Mouse (Mus musculus) liver, adult 2 months (tissue): ENCODE measurements around the gene Stxbp3. TPM values are rescaled to one million over a fixed set of nuclear protein-coding genes. Genes with fewer than 3 reads are reported as not detected.

ENCODE experiments used
- DNase-seq: peaks from one replicate; pipeline ENCODE4 v3.0.0-alpha.2; 2011; ENCODE audit warnings: low read depth, low spot score; ENCODE audit errors: extremely low read depth
- H3K27ac ChIP-seq: fragments of 200-500 bp; replicated peaks from 2 replicates; pipeline ENCODE4 v1.5.1; 2012; ENCODE audit warnings: low read depth, mild to moderate bottlenecking, control low read depth, inconsistent platforms, low read length; ENCODE audit not compliant: insufficient read depth
- H3K27me3 ChIP-seq: fragments of 200-500 bp; 2 replicates; pipeline ENCODE4 v1.6.1; 2012; ENCODE audit warnings: mild to moderate bottlenecking, moderate library complexity, low read length, inconsistent platforms; ENCODE audit not compliant: control insufficient read depth, insufficient read depth
- H3K36me3 ChIP-seq: fragments of 200-500 bp; 2 replicates; pipeline ENCODE4 v1.6.1; 2012; ENCODE audit warnings: low read length, inconsistent platforms; ENCODE audit not compliant: control insufficient read depth, insufficient read depth
- H3K4me1 ChIP-seq: fragments of 200-500 bp; 2 replicates; pipeline ENCODE4 v1.6.1; 2011; ENCODE audit warnings: low read length; ENCODE audit not compliant: control insufficient read depth, insufficient read depth
- H3K4me3 ChIP-seq: fragments of 200-500 bp; 2 replicates; pipeline ENCODE4 v1.5.1; 2011; ENCODE audit warnings: low read depth, mild to moderate bottlenecking, control low read depth, low read length, moderate library complexity; ENCODE audit not compliant: insufficient read depth
- H3K79me2 ChIP-seq: fragments of 200-500 bp; 2 replicates; pipeline ENCODE4 v1.6.1; 2012; ENCODE audit warnings: inconsistent platforms, mild to moderate bottlenecking, low read length, moderate library complexity; ENCODE audit not compliant: control insufficient read depth, insufficient read depth
- H3K9ac ChIP-seq: fragments of 200-500 bp; 2 replicates; pipeline ENCODE4 v1.6.1; 2012; ENCODE audit warnings: low read depth, mild to moderate bottlenecking, control low read depth, inconsistent platforms, low read length
- CTCF ChIP-seq: fragments of 200-500 bp; IDR thresholded peaks from 2 replicates; pipeline ENCODE4 v1.5.1; 2011; ENCODE audit warnings: low read depth, low read length, control low read depth
- POLR2A ChIP-seq: fragments of 200-500 bp; IDR thresholded peaks from 2 replicates; pipeline ENCODE4 v1.6.1; 2011; ENCODE audit warnings: low read length, control low read depth; ENCODE audit not compliant: insufficient read depth; ENCODE audit errors: extremely low read depth
- WGBS: fragments of 180-500 bp; shearing (Covaris S2); methylation state at CpG from one replicate; pipeline ENCODE4 v1.1.7; 2018; 5-methylcytosine and 5-hydroxymethylcytosine counted together
- polyA plus RNA-seq: library from polyadenylated mRNA; depleted of rRNA; stranded (reverse); fragments of >200 nt; gene quantifications from 2 replicates; pipeline ENCODE4 v1.2.3, GENCODE M21; 2012
- total RNA-seq: library from RNA; depleted of rRNA; stranded (reverse); fragments of >200 nt; gene quantifications from 2 replicates; pipeline ENCODE4 v1.2.3, GENCODE M21; 2014

Stxbp3 gene
- total and polyA plus RNA-seq, 2 experiments, result 6.0 to 34.3 TPM

GRCm38 (mm10) chr3:108860786-108861185 lies 20.5 kb upstream of the Stxbp3 start:
- TF ChIP-seq CTCF (no peak), POLR2A (no peak)
- peaks cover under 1% of the 10 kb centered on the region; the same call in 1 of the 2 replicates for H3K4me1 ChIP-seq
- no peaks in the 10 kb centered on the region for H3K27me3 ChIP-seq
- no peak overlapping the region for H3K27ac ChIP-seq
- WGBS, result 76% methylated on average over 2 of the region's 2 CpGs
- no peaks in the 10 kb centered on the region for H3K36me3 ChIP-seq
- H3K79me2 ChIP-seq, result no peaks in the 10 kb centered on the region
- H3K4me3 ChIP-seq, result no peak overlapping the region
- H3K9ac ChIP-seq, result no peak overlapping the region
- no peak for DNase-seq

- Histone ChIP-seq H3K4me1 (peaks cover 2% of the 10 kb centered on the region; the same call in 1 of the 2 replicates), H3K36me3 (no peaks in the 10 kb centered on the region), H3K27ac (no peak overlapping the region), H3K27me3 (no peaks in the 10 kb centered on the region), H3K4me3 (no peak overlapping the region), H3K79me2 (no peaks in the 10 kb centered on the region), H3K9ac (no peak overlapping the region)
- DNase-seq, result no peak
- WGBS, result 78% methylated on average over 7 of the region's 7 CpGs
- TF ChIP-seq CTCF (no peak), POLR2A (no peak)
These were observed 18.0 kb upstream of the Stxbp3 start for GRCm38 (mm10) chr3:108858231-108858770.

GRCm38 (mm10) chr3:108857714-108858113 lies 17.4 kb upstream of the Stxbp3 start:
- Histone ChIP-seq H3K27ac (no peak overlapping the region), H3K79me2 (no peaks in the 10 kb centered on the region), H3K4me3 (no peak overlapping the region), H3K4me1 (peaks cover 2% of the 10 kb centered on the region; the same call in 1 of the 2 replicates), H3K27me3 (no peaks in the 10 kb centered on the region), H3K9ac (no peak overlapping the region), H3K36me3 (no peaks in the 10 kb centered on the region)
- TF ChIP-seq POLR2A (no peak), CTCF (no peak)
- WGBS, result 89% methylated on average over 1 of the region's 1 CpGs
- no peak for DNase-seq

GRCm38 (mm10) chr3:108857124-108857470 lies 16.8 kb upstream of the Stxbp3 start:
- no peak for DNase-seq
- Histone ChIP-seq H3K79me2 (no peaks in the 10 kb centered on the region), H3K27me3 (no peaks in the 10 kb centered on the region), H3K4me1 (peaks cover 2% of the 10 kb centered on the region; the same call in 1 of the 2 replicates), H3K27ac (no peak overlapping the region), H3K36me3 (no peaks in the 10 kb centered on the region), H3K9ac (no peak overlapping the region), H3K4me3 (no peak overlapping the region)
- TF ChIP-seq POLR2A (no peak), CTCF (no peak)
- WGBS, result 52% methylated on average over 3 of the region's 3 CpGs

- TF ChIP-seq CTCF, result peak; percentile 55
- no peak for TF ChIP-seq POLR2A
- Histone ChIP-seq H3K36me3 (no peaks in the 10 kb centered on the region), H3K4me3 (no peak overlapping the region), H3K27me3 (no peaks in the 10 kb centered on the region), H3K4me1 (peaks cover 2% of the 10 kb centered on the region; the same call in 1 of the 2 replicates), H3K9ac (no peak overlapping the region), H3K79me2 (no peaks in the 10 kb centered on the region), H3K27ac (no peak overlapping the region)
- 72% methylated on average over 8 of the region's 8 CpGs for WGBS
- DNase-seq, result no peak
These were observed 16.2 kb upstream of the Stxbp3 start for GRCm38 (mm10) chr3:108856386-108857123.

GRCm38 (mm10) chr3:108855864-108856263 lies 15.5 kb upstream of the Stxbp3 start:
- Histone ChIP-seq H3K4me3 (no peak overlapping the region), H3K36me3 (no peaks in the 10 kb centered on the region), H3K4me1 (peaks cover 2% of the 10 kb centered on the region; the same call in 1 of the 2 replicates), H3K9ac (no peak overlapping the region), H3K79me2 (no peaks in the 10 kb centered on the region), H3K27me3 (no peaks in the 10 kb centered on the region), H3K27ac (no peak overlapping the region)
- WGBS, result 72% methylated on average over 10 of the region's 10 CpGs
- no peak for TF ChIP-seq CTCF
- TF ChIP-seq POLR2A, result no peak
- peak; percentile 26 for DNase-seq
